Mouse (Mus musculus): ENCODE data around the gene Mettl26. TPM values are rescaled to one million over a fixed set of nuclear protein-coding genes. Genes with fewer than 3 reads are reported as not detected.

Gene Mettl26
- polyA plus RNA-seq, 1 experiment from 2014 or later: 73.9 TPM

- Histone ChIP-seq H3K9me3 (ENCODE audit: control insufficient read depth, low read length) (no peaks in the 10 kb centered on the region), H3K36me3 (ENCODE audit: control insufficient read depth, insufficient read depth, low read length) (peaks cover 5% of the 10 kb centered on the region; the same call in 1 of the 2 replicates), H3K27ac (ENCODE audit: low read depth, low read length) (no peak overlapping the region), H3K4me3 (ENCODE audit: low read depth, low read length) (no peak overlapping the region), H3K4me1 (ENCODE audit: control insufficient read depth, insufficient read depth, low read length) (peaks cover 16% of the 10 kb centered on the region), H3K9ac (replicated peaks; ENCODE audit: low read depth, low read length) (no peak overlapping the region), H3K4me2 (ENCODE audit: low read depth, low read length) (no peak overlapping the region), H3K27me3 (ENCODE audit: control insufficient read depth, insufficient read depth, low read length) (no peaks in the 10 kb centered on the region)
- WGBS: 70% methylated on average over 5 of the region's 5 CpGs
- no peak for ATAC-seq (ENCODE audit: low read depth)
These were observed 47.2 kb downstream of the Mettl26 start for GRCm38 (mm10) chr17:25922120-25922519.

GRCm38 (mm10) chr17:25925348-25925747, 50.5 kb downstream of the Mettl26 start:
- H3K4me1 ChIP-seq (ENCODE audit: control insufficient read depth, insufficient read depth, low read length): no peaks in the 10 kb centered on the region
- ATAC-seq (ENCODE audit: low read depth): no peak
- no peak overlapping the region for H3K4me2 ChIP-seq (ENCODE audit: low read depth, low read length)
- no peak overlapping the region for H3K27ac ChIP-seq (ENCODE audit: low read depth, low read length)
- no peaks in the 10 kb centered on the region for H3K27me3 ChIP-seq (ENCODE audit: control insufficient read depth, insufficient read depth, low read length)
- no peak overlapping the region for H3K9ac ChIP-seq (replicated peaks; ENCODE audit: low read depth, low read length)
- WGBS: 85% methylated on average over 2 of the region's 2 CpGs
- H3K4me3 ChIP-seq (ENCODE audit: low read depth, low read length): no peak overlapping the region
- H3K36me3 ChIP-seq (ENCODE audit: control insufficient read depth, insufficient read depth, low read length): peaks cover 15% of the 10 kb centered on the region
- H3K9me3 ChIP-seq (ENCODE audit: control insufficient read depth, low read length): no peaks in the 10 kb centered on the region

Small RNA genes within 50 kb of the gene (microRNA-seq; reads per million reads assigned to microRNA genes)
- gene Mir3082: not detected

Other genes with a start within 250 kb of the Mettl26 start
- 2.6 and 9.0 TPM in 2 replicates for gene Gng13, start 157.9 kb upstream of the Mettl26 start, polyA plus RNA-seq (2014; fragmentation: Nextera tagmentation; extraction: Ambion mirVana)
- 2.5 and 2.9 TPM in 2 replicates for gene Chtf18, start 147.7 kb upstream of the Mettl26 start, polyA plus RNA-seq (2014; fragmentation: Nextera tagmentation; extraction: Ambion mirVana)
- 25.4 and 29.9 TPM in 2 replicates for gene Rpusd1, start 147.4 kb upstream of the Mettl26 start, polyA plus RNA-seq (2014; fragmentation: Nextera tagmentation; extraction: Ambion mirVana)
- not detected in 2 replicates for gene Mslnl, start 139.0 kb upstream of the Mettl26 start, polyA plus RNA-seq (2014; fragmentation: Nextera tagmentation; extraction: Ambion mirVana)
- gene Msln, start 120.7 kb upstream of the Mettl26 start, polyA plus RNA-seq (2014; fragmentation: Nextera tagmentation; extraction: Ambion mirVana): 1.5 TPM in 1 of 2 replicates, not detected in the other
- 25.4 and 25.9 TPM in 2 replicates for gene Narfl, start 101.3 kb upstream of the Mettl26 start, polyA plus RNA-seq (2014; fragmentation: Nextera tagmentation; extraction: Ambion mirVana)
- gene Haghl, start 89.4 kb upstream of the Mettl26 start, polyA plus RNA-seq (2014; fragmentation: Nextera tagmentation; extraction: Ambion mirVana): 140 and 181 TPM in 2 replicates
- 0.17 and 0.23 TPM in 2 replicates for gene Ccdc78, start 88.5 kb upstream of the Mettl26 start, polyA plus RNA-seq (2014; fragmentation: Nextera tagmentation; extraction: Ambion mirVana)
- 79.9 and 88.4 TPM in 2 replicates for gene Fam173a, start 82.2 kb upstream of the Mettl26 start, polyA plus RNA-seq (2014; fragmentation: Nextera tagmentation; extraction: Ambion mirVana)
- gene AC134908.4, start 79.4 kb upstream of the Mettl26 start, polyA plus RNA-seq (2014; fragmentation: Nextera tagmentation; extraction: Ambion mirVana): 0.55 TPM in 1 of 2 replicates, not detected in the other
- gene Metrn, start 77.9 kb upstream of the Mettl26 start, polyA plus RNA-seq (2014; fragmentation: Nextera tagmentation; extraction: Ambion mirVana): 7.3 and 14.3 TPM in 2 replicates
- gene Fbxl16, start 66.0 kb upstream of the Mettl26 start, polyA plus RNA-seq (2014; fragmentation: Nextera tagmentation; extraction: Ambion mirVana): 35.2 and 39.4 TPM in 2 replicates
- 29.5 and 31.8 TPM in 2 replicates for gene Wdr24, start 51.4 kb upstream of the Mettl26 start, polyA plus RNA-seq (2014; fragmentation: Nextera tagmentation; extraction: Ambion mirVana)
- gene Jmjd8, start 46.2 kb upstream of the Mettl26 start, polyA plus RNA-seq (2014; fragmentation: Nextera tagmentation; extraction: Ambion mirVana): 36.7 and 46.4 TPM in 2 replicates
- gene Stub1, start 41.7 kb upstream of the Mettl26 start, polyA plus RNA-seq (2014; fragmentation: Nextera tagmentation; extraction: Ambion mirVana): 335 and 351 TPM in 2 replicates
- 42.0 and 67.6 TPM in 2 replicates for gene Rhbdl1, start 37.8 kb upstream of the Mettl26 start, polyA plus RNA-seq (2014; fragmentation: Nextera tagmentation; extraction: Ambion mirVana)
- gene Gm20683, start 33.3 kb upstream of the Mettl26 start, polyA plus RNA-seq (2014; fragmentation: Nextera tagmentation; extraction: Ambion mirVana): 8.2 and 10.6 TPM in 2 replicates
- 6.6 and 10.4 TPM in 2 replicates for gene Rhot2, start 30.2 kb upstream of the Mettl26 start, polyA plus RNA-seq (2014; fragmentation: Nextera tagmentation; extraction: Ambion mirVana)
- 10.5 and 12.1 TPM in 2 replicates for gene Wdr90, start 13.6 kb upstream of the Mettl26 start, polyA plus RNA-seq (2014; fragmentation: Nextera tagmentation; extraction: Ambion mirVana)
- 15.7 and 22.4 TPM in 2 replicates for gene Mcrip2, start 6.3 kb upstream of the Mettl26 start, polyA plus RNA-seq (2014; fragmentation: Nextera tagmentation; extraction: Ambion mirVana)
- gene Wfikkn1, start 5.8 kb downstream of the Mettl26 start, polyA plus RNA-seq (2014; fragmentation: Nextera tagmentation; extraction: Ambion mirVana): 0.30 and 0.67 TPM in 2 replicates
- gene Rab40c, start 44.7 kb downstream of the Mettl26 start, polyA plus RNA-seq (2014; fragmentation: Nextera tagmentation; extraction: Ambion mirVana): 25.1 and 29.6 TPM in 2 replicates
- 66.4 and 76.8 TPM in 2 replicates for gene Pigq, start 69.9 kb downstream of the Mettl26 start, polyA plus RNA-seq (2014; fragmentation: Nextera tagmentation; extraction: Ambion mirVana)
- gene Nhlrc4, start 69.9 kb downstream of the Mettl26 start, polyA plus RNA-seq (2014; fragmentation: Nextera tagmentation; extraction: Ambion mirVana): not detected in 2 replicates
- gene A930017K11Rik, start 77.5 kb downstream of the Mettl26 start, polyA plus RNA-seq (2014; fragmentation: Nextera tagmentation; extraction: Ambion mirVana): 0.08 and 0.30 TPM in 2 replicates
- gene Capn15, start 110.7 kb downstream of the Mettl26 start, polyA plus RNA-seq (2014; fragmentation: Nextera tagmentation; extraction: Ambion mirVana): 21.1 and 24.6 TPM in 2 replicates
- 29.0 and 34.1 TPM in 2 replicates for gene Rab11fip3, start 194.5 kb downstream of the Mettl26 start, polyA plus RNA-seq (2014; fragmentation: Nextera tagmentation; extraction: Ambion mirVana)
- 28.4 and 33.4 TPM in 2 replicates for gene Decr2, start 215.3 kb downstream of the Mettl26 start, polyA plus RNA-seq (2014; fragmentation: Nextera tagmentation; extraction: Ambion mirVana)
- gene Nme4, start 220.5 kb downstream of the Mettl26 start, polyA plus RNA-seq (2014; fragmentation: Nextera tagmentation; extraction: Ambion mirVana): 10.8 and 16.3 TPM in 2 replicates
- 2.8 and 3.1 TPM in 2 replicates for gene Tmem8, start 238.2 kb downstream of the Mettl26 start, polyA plus RNA-seq (2014; fragmentation: Nextera tagmentation; extraction: Ambion mirVana)
- gene Mrpl28, start 248.4 kb downstream of the Mettl26 start, polyA plus RNA-seq (2014; fragmentation: Nextera tagmentation; extraction: Ambion mirVana): 177 and 192 TPM in 2 replicates

Data from neural tube, embryonic 14.5 days (tissue).